Mouse (Mus musculus) lung, postnatal 0 days (tissue): ENCODE measurements around the gene Mrps24.

ENCODE experiments used
- CTCF ChIP-seq: IDR thresholded peaks from 2 replicates; pipeline ENCODE4 v1.5.1; 2016; ENCODE audit warnings: antibody characterized with exemption, mild to moderate bottlenecking
- EP300 ChIP-seq: IDR thresholded peaks from 2 replicates; pipeline ENCODE4 v1.6.1; 2016; ENCODE audit warnings: antibody characterized with exemption, mild to moderate bottlenecking, control low read depth

- TF ChIP-seq CTCF, result no peak
- TF ChIP-seq EP300, result no peak
Observed at GRCm38 (mm10) chr11:5740965-5741627, 25.6 kb upstream of the Mrps24 start.
